Mouse (Mus musculus) gastrocnemius, adult 2 months (tissue): ENCODE measurements around the gene Ppara. TPM values are rescaled to one million over a fixed set of nuclear protein-coding genes. Genes with fewer than 3 reads are reported as not detected.

ENCODE experiments used
- DNase-seq: peaks from one replicate; pipeline ENCODE4 v3.0.0; 2022
- H3K27ac ChIP-seq: fragments of 200-600 bp; 2 replicates; pipeline ENCODE4 v1.8.1; 2022; ENCODE audit warnings: mild to moderate bottlenecking
- H3K4me3 ChIP-seq: fragments of 200-600 bp; 2 replicates; pipeline ENCODE4 v1.8.1; 2022; ENCODE audit warnings: mild to moderate bottlenecking, moderate library complexity
- CTCF ChIP-seq: fragments of 200-600 bp; IDR thresholded peaks from 2 replicates; pipeline ENCODE4 v1.8.1; 2022; ENCODE audit warnings: antibody characterized with exemption, mild to moderate bottlenecking, moderate library complexity
- intact Hi-C: fragments of 180-260 bp; cut with DNase I; formaldehyde crosslinking; loops from one replicate; pipeline ENCODE4 v1.15.1; 2025
- total RNA-seq, 2 experiments: library from RNA; stranded (reverse); gene quantifications; 2 replicates each; pipeline ENCODE4 v1.2.3; 2021

Ppara gene
- total RNA-seq, 2 experiments from 2014 or later = 15.4 to 47.2 TPM

DNA sequence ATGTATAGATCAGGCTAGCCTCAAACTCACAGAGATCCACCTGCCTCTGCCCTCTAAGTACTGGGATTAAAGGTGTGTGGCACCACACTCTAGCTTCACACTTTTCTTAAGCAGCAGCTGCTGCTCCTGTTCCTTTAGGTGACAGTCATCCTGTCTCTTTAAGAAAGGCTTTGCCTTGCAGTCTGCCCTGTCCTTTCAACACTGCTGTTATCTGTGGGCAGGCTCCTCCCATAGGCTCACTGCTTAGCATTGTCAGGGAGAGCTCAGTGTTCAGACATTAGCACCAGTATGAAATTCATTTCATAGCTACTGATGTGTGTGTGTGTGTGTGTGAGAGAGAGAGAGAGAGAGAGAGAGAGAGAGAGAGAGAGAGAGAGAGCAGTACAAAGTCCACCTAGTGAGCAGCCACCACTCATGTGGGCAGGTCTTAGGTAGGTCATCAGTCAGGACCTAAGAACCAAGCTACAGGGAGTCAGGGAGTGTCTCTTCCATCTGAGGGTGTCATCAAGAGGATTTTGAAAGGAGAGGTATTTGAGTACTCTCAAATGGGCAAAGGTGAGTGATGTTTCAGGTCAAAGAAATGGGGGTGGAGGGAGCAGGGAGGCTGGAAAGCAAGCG is 19.4 kb downstream of the Ppara start:
- TF ChIP-seq CTCF = no peak
- intact Hi-C loops = no loop called here

DNA sequence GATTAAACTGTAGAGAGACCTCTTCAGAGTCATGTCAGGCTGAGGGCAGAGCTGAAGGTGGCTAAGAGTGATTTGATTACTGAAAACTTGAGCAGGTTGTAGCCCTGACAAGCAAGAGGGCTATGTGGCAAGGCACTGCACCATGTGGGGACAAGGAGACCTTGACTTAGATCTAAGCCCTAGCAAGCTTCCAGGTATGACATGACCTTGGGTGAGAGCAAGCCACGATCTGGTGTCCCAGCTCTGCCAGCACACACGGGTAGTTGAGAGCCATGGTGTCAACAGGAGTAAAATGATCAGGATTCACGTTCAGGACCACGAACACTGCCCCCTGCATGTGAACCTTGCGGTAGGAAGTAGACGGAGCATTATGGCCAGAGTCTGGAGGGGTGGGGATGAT is 20.4 kb downstream of the Ppara start:
- DNase-seq = no peak
- Histone ChIP-seq H3K4me3 (no peak overlapping the region), H3K27ac (peak overlapping the region; percentile 46)
- intact Hi-C loops = no loop called here
- TF ChIP-seq CTCF = no peak

More for the DNA sequence above, 19.4 kb downstream of the Ppara start:
- no peak for DNase-seq
- Histone ChIP-seq H3K27ac (no peak overlapping the region), H3K4me3 (no peak overlapping the region)

DNA sequence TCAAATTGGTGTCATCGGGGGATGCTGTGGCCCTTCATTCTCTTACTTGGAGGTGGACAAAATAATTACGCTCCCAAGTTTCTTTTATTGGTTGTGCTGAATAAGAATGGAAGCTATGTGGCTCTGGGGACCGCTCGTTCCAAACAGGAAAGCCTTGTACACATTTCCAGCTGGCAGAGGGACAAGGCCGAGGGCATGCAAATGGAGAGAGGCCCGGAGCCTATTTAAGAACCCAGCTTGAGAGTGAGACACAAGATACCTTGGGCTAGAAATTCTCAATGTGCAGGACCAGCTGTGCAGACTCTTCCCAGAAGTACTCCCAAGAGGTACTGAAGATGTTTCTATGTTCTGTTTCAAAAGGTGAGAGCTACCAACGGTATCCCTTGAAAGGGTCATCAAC is 21.8 kb downstream of the Ppara start:
- intact Hi-C loops = no loop called here
- no peak for TF ChIP-seq CTCF
- peak overlapping the region; percentile 53; the same call in 1 of the 2 replicates for H3K27ac ChIP-seq
- no peak overlapping the region for H3K4me3 ChIP-seq
- DNase-seq = peak; percentile 78

DNA sequence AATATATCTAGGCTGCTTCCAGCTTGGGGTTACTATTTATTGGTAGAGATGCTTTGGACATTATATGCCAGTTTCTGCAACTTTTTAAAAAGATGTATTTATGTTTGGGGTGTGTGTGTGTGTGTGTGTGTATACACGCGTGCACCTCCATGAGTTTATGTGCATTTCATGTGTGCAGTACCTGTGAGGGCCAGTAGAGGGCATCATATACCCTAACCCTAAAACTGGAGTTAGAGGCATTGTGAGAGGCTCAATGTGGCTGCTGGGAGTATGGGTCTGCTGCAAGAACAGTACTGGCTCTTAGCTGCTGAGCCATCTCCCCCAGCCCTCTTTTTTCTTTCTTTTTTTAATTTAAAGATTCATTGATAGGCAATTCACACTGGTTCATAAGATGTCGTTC is 23.0 kb downstream of the Ppara start:
- intact Hi-C loops = no loop called here
- DNase-seq = no peak
- Histone ChIP-seq H3K4me3 (no peak overlapping the region), H3K27ac (no peak overlapping the region)
- peak; percentile 34 for TF ChIP-seq CTCF

DNA sequence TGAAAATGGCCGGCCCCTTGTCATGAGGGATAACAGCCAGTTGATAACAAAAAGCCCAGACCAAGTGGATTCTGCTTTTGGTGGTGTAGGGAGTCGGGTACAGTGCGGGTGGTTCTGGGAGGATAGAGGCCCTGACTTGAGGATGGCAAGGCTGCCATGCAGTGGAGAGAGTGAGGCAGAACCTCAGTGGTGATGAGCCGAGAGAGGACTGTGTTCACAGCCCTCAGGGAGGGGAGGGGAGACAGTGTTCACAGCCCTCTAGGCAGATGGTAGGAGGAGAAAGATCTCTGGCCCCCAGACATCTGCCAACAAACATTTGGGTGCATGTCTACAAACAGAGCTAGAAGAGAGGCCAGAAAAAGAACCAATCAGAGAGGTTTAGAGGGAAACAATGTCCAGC is 28.0 kb downstream of the Ppara start:
- no peak for DNase-seq
- Histone ChIP-seq H3K27ac (no peak overlapping the region), H3K4me3 (no peak overlapping the region)
- intact Hi-C loops = no loop called here
- TF ChIP-seq CTCF = no peak

DNA sequence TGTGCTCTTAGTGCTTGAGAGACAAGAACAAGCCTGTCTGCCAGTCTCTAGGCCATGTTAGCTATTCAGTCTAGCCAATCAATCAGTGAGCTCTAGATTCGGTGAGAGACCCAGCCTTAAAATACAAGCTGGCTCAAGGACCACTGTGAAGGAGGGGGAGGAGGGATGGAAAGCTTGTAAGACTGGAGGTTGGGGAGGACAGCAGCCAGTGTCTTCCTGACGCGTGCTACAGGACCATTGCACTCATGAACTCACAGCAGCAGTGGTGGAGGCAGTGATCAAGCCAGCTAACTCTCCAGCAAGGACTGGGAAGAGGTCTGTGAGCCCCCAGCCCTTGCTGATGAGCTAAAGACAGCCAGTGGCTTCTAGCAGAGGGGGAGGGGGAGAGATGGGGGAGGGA is 30.2 kb downstream of the Ppara start:
- H3K4me3 ChIP-seq = no peak overlapping the region
- H3K27ac ChIP-seq = no peak overlapping the region
- no peak for TF ChIP-seq CTCF
- DNase-seq = no peak
- intact Hi-C loops = no loop called here

DNA sequence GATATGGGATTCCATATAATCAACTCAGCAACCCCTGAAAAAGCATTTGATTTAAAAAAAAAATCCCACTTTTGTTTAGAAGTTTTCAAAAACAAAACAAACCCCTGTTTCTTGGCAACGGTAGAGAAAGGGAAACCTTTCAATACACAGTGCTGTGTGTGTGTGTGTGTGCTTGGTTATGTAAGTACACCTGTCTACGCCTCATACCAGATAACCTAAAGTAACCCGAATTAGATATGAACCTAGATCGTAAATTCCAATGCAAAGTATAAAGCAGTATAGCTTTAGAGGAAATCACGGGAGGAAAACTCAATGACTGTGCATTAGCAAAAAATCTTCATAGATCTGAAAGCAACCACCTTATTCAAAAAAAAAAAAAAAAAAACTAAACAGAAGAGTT is 31.9 kb downstream of the Ppara start:
- Histone ChIP-seq H3K27ac (no peak overlapping the region), H3K4me3 (no peak overlapping the region)
- no peak for DNase-seq
- TF ChIP-seq CTCF = no peak
- intact Hi-C loops = no loop called here

DNA sequence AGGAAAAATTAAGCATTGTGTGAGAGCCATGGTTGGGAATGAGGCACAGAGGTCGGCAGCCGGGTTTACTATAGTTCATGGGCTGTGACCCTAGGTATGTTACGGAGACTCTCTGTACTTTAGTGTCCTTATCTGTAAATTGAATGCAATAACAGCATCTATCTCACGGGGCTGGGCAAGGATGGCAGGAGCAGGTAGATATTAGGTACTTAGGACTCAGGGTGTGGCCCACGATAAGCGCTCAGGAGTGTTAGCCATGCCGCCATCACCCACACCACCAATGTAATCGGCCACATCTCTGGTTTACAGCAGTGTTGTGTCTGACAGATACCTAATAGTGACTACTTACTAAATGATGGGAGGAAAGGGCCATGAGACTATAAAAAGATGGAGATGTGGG is 34.2 kb downstream of the Ppara start:
- H3K27ac ChIP-seq = no peak overlapping the region
- DNase-seq = no peak
- intact Hi-C loops = no loop called here

DNA sequence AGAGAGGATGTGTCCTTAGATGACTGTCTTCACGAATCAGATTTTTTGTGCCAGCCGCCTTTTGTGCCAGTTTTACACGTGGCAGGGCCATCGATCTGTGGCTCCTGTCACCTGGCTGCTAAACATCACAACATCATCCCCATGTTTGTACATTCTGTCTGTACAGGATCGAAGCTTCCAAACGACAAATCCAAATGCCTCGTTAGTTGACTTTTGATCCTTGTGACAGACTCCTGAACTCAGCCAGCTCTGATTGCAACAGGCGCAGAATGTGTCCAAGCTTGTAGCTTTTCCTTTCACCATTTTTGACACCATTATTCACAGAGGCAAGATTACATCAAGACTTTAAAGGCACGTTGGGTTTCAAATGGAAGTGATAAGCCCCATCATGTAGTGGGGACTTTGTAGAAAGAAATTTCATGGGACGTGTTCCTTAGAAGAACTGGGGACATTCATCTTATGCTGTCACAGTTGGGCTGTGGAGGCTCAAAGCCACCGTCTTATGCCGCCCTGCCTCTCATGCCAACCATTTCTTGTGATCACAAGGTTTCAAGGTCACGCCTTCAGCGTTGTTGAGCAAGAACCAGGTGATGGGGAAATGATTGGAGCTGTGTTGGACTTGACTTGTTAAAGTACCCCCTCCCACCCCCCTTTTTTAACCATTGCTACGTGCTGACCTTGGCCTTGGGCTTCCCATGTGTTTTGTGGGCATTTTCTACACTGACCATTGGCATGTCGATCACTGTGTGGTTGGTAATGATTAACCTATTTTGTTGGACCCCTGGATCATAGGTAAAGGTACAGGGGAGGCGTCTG is 36.7 kb downstream of the Ppara start:
- Histone ChIP-seq H3K27ac (no peak overlapping the region), H3K4me3 (no peak overlapping the region)
- DNase-seq = no peak
- intact Hi-C loops = no loop called here
- TF ChIP-seq CTCF = no peak

More for the DNA sequence above, 34.2 kb downstream of the Ppara start:
- H3K4me3 ChIP-seq = no peak overlapping the region
- TF ChIP-seq CTCF = no peak

DNA sequence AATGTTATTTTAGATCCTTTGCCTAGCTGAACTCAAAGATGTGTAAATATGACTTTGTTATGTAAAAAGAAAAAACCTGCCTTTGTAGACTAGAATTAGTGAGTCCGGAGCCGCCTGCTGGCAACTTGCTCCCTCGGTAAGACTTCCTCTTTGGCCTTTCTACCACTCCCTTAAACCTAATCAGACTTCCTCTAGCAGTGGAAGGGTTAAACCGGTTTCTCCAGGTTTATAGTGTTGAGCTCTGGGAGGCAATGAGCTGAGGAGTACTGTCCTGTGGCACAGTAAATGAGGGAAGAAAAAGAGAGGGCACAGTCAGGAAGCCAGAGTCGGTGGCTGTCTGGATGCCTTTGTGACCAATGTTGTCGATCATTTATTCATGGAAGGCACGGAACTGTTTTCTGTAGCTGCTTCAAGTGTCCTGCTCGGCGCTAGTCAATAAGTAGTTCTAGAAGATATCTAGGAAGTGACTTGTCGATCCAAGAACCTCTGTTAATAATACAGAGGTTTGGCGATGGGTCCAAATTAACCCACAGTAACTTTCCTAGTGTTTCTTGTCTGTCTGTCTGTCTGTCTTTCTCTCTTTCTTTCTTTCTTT is 37.5 kb downstream of the Ppara start:
- intact Hi-C loops = no loop called here
- Histone ChIP-seq H3K4me3 (no peak overlapping the region), H3K27ac (no peak overlapping the region)
- TF ChIP-seq CTCF = no peak
- no peak for DNase-seq

DNA sequence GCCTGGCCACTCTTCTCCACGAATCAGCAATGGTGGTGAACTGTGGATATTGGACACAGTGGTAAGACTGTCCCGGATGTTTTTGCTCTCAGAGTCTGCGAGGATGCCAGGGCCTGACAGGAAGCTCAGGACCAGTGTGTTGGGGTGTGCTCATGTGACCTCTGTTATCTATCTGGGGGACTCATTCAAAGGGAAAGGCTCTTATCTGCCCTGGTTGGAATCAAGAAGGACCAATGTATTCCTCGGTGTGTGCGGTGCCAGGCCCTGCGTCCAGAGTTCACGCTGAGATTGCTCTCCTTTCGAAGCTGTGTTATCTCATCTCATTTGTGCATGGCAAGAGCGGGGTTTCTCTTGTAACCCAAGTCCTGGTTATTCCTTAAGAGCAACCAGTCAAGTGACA is 39.6 kb downstream of the Ppara start:
- intact Hi-C loops = no loop called here
- Histone ChIP-seq H3K4me3 (no peak overlapping the region), H3K27ac (no peak overlapping the region)
- DNase-seq = no peak
- no peak for TF ChIP-seq CTCF

DNA sequence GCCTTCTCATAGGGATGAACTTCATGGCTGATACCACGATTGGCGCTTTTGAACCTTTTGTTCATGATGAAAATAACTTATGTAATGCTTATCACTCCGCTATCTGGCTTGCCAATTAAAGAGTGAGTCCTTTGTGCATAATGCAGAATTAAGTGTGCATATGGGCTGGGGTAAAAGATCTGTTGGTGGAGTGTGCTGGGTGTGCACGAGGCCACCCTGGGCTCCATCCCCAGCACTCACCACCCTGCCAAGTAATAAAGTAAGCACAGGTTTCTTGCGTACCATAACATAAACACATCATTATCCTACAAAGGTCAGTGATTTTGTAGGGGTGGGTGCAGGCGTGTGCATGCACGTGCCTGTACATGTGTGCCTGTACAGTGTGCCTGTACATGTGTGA is 40.2 kb downstream of the Ppara start:
- no peak overlapping the region for H3K4me3 ChIP-seq
- no peak overlapping the region for H3K27ac ChIP-seq
- TF ChIP-seq CTCF = no peak
- no peak for DNase-seq
- intact Hi-C loops = no loop called here

DNA sequence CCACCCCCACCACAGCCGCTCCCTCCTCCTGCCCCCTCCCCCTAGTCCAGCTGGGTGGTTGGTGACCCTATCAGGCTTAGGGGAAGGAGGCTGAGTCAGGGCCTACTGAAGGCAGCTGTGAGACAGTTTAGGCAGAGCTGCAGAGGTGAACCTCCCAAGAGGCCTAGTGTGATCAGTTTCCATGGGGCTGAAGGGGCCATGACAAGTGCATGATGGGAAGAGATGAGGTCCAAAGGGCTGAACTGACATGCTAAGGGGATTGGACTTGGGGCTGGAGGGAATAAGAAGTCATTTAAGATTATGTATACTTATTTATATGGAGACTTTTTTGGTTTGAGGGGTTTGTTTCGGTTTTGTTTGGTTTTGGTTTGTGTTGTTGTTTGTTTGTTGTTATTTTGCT is 41.5 kb downstream of the Ppara start:
- Histone ChIP-seq H3K27ac (no peak overlapping the region), H3K4me3 (no peak overlapping the region)
- intact Hi-C loops = no loop called here
- DNase-seq = no peak
- no peak for TF ChIP-seq CTCF
